Mouse (Mus musculus) G1E (cell line): ENCODE measurements around the gene Nup133.
A peak's percentile ranks its signal among the peaks of the same experiment; 100 is the strongest.

Source experiments
- CTCF ChIP-seq: IDR thresholded peaks from 2 replicates; pipeline ENCODE4 v1.5.1; 2012; ENCODE audit warnings: low read depth, low read length, inconsistent platforms, mixed read lengths
- GATA1 ChIP-seq: IDR thresholded peaks from 2 replicates; pipeline ENCODE4 v1.6.1; 2012; ENCODE audit warnings: borderline replicate concordance, low read length, inconsistent platforms, mixed read lengths
- GATA2 ChIP-seq: IDR thresholded peaks from 2 replicates; pipeline ENCODE4 v1.6.1; 2012; ENCODE audit warnings: low read depth, low read length, inconsistent platforms, borderline replicate concordance
- POLR2AphosphoS5 ChIP-seq: IDR thresholded peaks from 2 replicates; pipeline ENCODE4 v1.6.1; 2012; ENCODE audit warnings: low read depth, low read length, inconsistent platforms; ENCODE audit not compliant: insufficient replicate concordance
- TAL1 ChIP-seq: conservative IDR thresholded peaks from 2 replicates; pipeline ENCODE4 v1.6.1; 2012; ENCODE audit warnings: low read depth, low read length, inconsistent platforms, mixed read lengths

- TF ChIP-seq TAL1 = peak; percentile 96
- TF ChIP-seq GATA1 = no peak
- no peak for TF ChIP-seq CTCF
- TF ChIP-seq POLR2AphosphoS5 = no peak
- 0 out of 2 replicates have a peak, but pooled peaks have one; percentile 64 for TF ChIP-seq GATA2
These were observed 39.6 kb upstream of the Nup133 start for GRCm38 (mm10) chr8:123988605-123989038.
